Mouse (Mus musculus) T-helper 2 cell (primary cell): Measurements from ENCODE around the gene Sufu.

Experiments used
- in situ Hi-C: fragments of 300-600 bp; cut with MboI, MseI; formaldehyde crosslinking; loops from one replicate; pipeline ENCODE4 v1.15.1; 2025; ENCODE audit warnings: high pct_unique_total_duplicates

The Sufu gene

GRCm38 (mm10) chr19:46426488-46426887 is 29.8 kb downstream of the Sufu start:
- in situ Hi-C loops: loop anchor here (10.0 kb wide), 1 partner anchor 62 kb away; no protein-coding TSS in a partner anchor

GRCm38 (mm10) chr19:46429250-46429649 is 32.6 kb downstream of the Sufu start:
- in situ Hi-C loops: loop anchor here (10.0 kb wide), 1 partner anchor 64 kb away; no protein-coding TSS in a partner anchor

GRCm38 (mm10) chr19:46433712-46434111 is 37.0 kb downstream of the Sufu start:
- in situ Hi-C loops: no loop called here

- in situ Hi-C loops: no loop called here
These were observed 37.5 kb downstream of the Sufu start for GRCm38 (mm10) chr19:46434148-46434547.

GRCm38 (mm10) chr19:46434591-46434990 is 37.9 kb downstream of the Sufu start:
- in situ Hi-C loops: no loop called here

GRCm38 (mm10) chr19:46435492-46435891 is 38.8 kb downstream of the Sufu start:
- in situ Hi-C loops: loop anchor here (5.0 kb wide), 1 partner anchor 117 kb away; no protein-coding TSS in a partner anchor

- in situ Hi-C loops: no loop called here
These were observed 46.8 kb downstream of the Sufu start for GRCm38 (mm10) chr19:46443509-46443908.

- in situ Hi-C loops: no loop called here
These were observed 47.5 kb downstream of the Sufu start for GRCm38 (mm10) chr19:46444209-46444608.

GRCm38 (mm10) chr19:46445641-46446040 is 48.9 kb downstream of the Sufu start:
- in situ Hi-C loops: no loop called here

- in situ Hi-C loops: no loop called here
These were observed 49.8 kb downstream of the Sufu start for GRCm38 (mm10) chr19:46446436-46447020.

- in situ Hi-C loops: no loop called here
These were observed 50.4 kb downstream of the Sufu start for GRCm38 (mm10) chr19:46447110-46447509.

GRCm38 (mm10) chr19:46447911-46448310 is 51.2 kb downstream of the Sufu start:
- in situ Hi-C loops: no loop called here

GRCm38 (mm10) chr19:46449261-46450005 is 52.7 kb downstream of the Sufu start:
- in situ Hi-C loops: no loop called here

- in situ Hi-C loops: no loop called here
These were observed 55.5 kb downstream of the Sufu start for GRCm38 (mm10) chr19:46452052-46452827.

GRCm38 (mm10) chr19:46452916-46453315 is 56.2 kb downstream of the Sufu start:
- in situ Hi-C loops: no loop called here

GRCm38 (mm10) chr19:46454126-46454880 is 57.6 kb downstream of the Sufu start:
- in situ Hi-C loops: no loop called here

- in situ Hi-C loops: no loop called here
These were observed 58.3 kb downstream of the Sufu start for GRCm38 (mm10) chr19:46455032-46455431.

- in situ Hi-C loops: no loop called here
These were observed 58.9 kb downstream of the Sufu start for GRCm38 (mm10) chr19:46455556-46455955.

- in situ Hi-C loops: no loop called here
These were observed 59.5 kb downstream of the Sufu start for GRCm38 (mm10) chr19:46456018-46456735.

- in situ Hi-C loops: no loop called here
These were observed 61.1 kb downstream of the Sufu start for GRCm38 (mm10) chr19:46457798-46458197.

- in situ Hi-C loops: no loop called here
These were observed 62.6 kb downstream of the Sufu start for GRCm38 (mm10) chr19:46459256-46459655.
